Mouse (Mus musculus) kidney, postnatal 0 days (tissue): ENCODE measurements around the gene Dock4. TPM values are rescaled to one million over a fixed set of nuclear protein-coding genes. Genes with fewer than 3 reads are reported as not detected.

Experiments used
- ATAC-seq: fragments of 200-750 bp; cut with Nextera tagmentation; replicated peaks from 2 replicates; pipeline ENCODE4 v1.8.0; 2017; ENCODE audit warnings: low read depth, moderate number of reproducible peaks, moderate TSS enrichment, moderate library complexity; ENCODE audit not compliant: low FRiP score
- DNase-seq: peaks from one replicate; pipeline ENCODE4 v3.0.0-alpha.2; 2016; ENCODE audit warnings: low spot score
- H3K27ac ChIP-seq: fragments of 300-500 bp; sonication (generic); 2 replicates; pipeline ENCODE4 v1.5.1; 2014; ENCODE audit warnings: mild to moderate bottlenecking
- H3K27me3 ChIP-seq: fragments of 300-500 bp; sonication (generic); 2 replicates; pipeline ENCODE4 v1.6.1; 2014; ENCODE audit warnings: low read length, mixed read lengths; ENCODE audit not compliant: insufficient read depth
- H3K36me3 ChIP-seq: fragments of 300-500 bp; sonication (generic); 2 replicates; pipeline ENCODE4 v1.6.1; 2014; ENCODE audit warnings: low read length, mixed read lengths; ENCODE audit not compliant: insufficient read depth
- H3K4me1 ChIP-seq: fragments of 300-500 bp; sonication (generic); replicated peaks from 2 replicates; pipeline ENCODE4 v1.6.1; 2014; ENCODE audit warnings: antibody characterized with exemption, low read length, mixed read lengths; ENCODE audit not compliant: insufficient read depth
- H3K4me2 ChIP-seq: fragments of 300-500 bp; sonication (generic); 2 replicates; pipeline ENCODE4 v1.6.1; 2014; ENCODE audit warnings: mild to moderate bottlenecking, low read length, moderate library complexity, mixed read lengths
- H3K4me3 ChIP-seq: fragments of 300-500 bp; sonication (generic); replicated peaks from 2 replicates; pipeline ENCODE4 v1.5.1; 2014; ENCODE audit warnings: low read depth, low read length
- H3K9ac ChIP-seq: fragments of 300-500 bp; sonication (generic); 2 replicates; pipeline ENCODE4 v1.6.1; 2014; ENCODE audit warnings: low read depth, low read length
- H3K9me3 ChIP-seq: fragments of 300-500 bp; sonication (generic); replicated peaks from 2 replicates; pipeline ENCODE4 v1.6.1; 2016; ENCODE audit warnings: low read length, inconsistent platforms, mixed read lengths
- CTCF ChIP-seq: IDR thresholded peaks from 2 replicates; pipeline ENCODE4 v1.5.1; 2016; ENCODE audit warnings: antibody characterized with exemption, low read depth, mild to moderate bottlenecking, moderate library complexity
- WGBS: fragments of 180-500 bp; shearing (Covaris S2); extraction: QIAGEN DNeasy Blood & Tissue Kit; methylation state at CpG from one replicate; pipeline ENCODE4 v1.1.7; 2014; 5-methylcytosine and 5-hydroxymethylcytosine counted together
- polyA plus RNA-seq: library from polyadenylated mRNA; unstranded; fragments of >200 nt; fragmentation: Nextera tagmentation; extraction: Ambion mirVana; gene quantifications from 2 replicates; pipeline ENCODE4 v1.2.1, GENCODE M21; 2015

The Dock4 gene
- polyA plus RNA-seq, 1 experiment from 2014 or later = 7.0 TPM

GRCm38 (mm10) chr12:40759281-40759680, 313.5 kb downstream of the Dock4 start:
- H3K4me3 ChIP-seq = no peak overlapping the region
- H3K4me2 ChIP-seq = no peak overlapping the region
- TF ChIP-seq CTCF = no peak
- no peak overlapping the region for H3K9ac ChIP-seq
- DNase-seq (no peak), ATAC-seq (no peak)
- no peaks in the 10 kb centered on the region for H3K36me3 ChIP-seq
- H3K27ac ChIP-seq = no peak overlapping the region
- H3K27me3 ChIP-seq = no peaks in the 10 kb centered on the region
- no peaks in the 10 kb centered on the region for H3K9me3 ChIP-seq
- 90% methylated on average over 2 of the region's 2 CpGs for WGBS
- H3K4me1 ChIP-seq = no peaks in the 10 kb centered on the region

- no peak for TF ChIP-seq CTCF
- H3K4me1 ChIP-seq = no peaks in the 10 kb centered on the region
- ATAC-seq (no peak), DNase-seq (no peak)
- WGBS = 84% methylated on average over 8 of the region's 8 CpGs
- no peaks in the 10 kb centered on the region for H3K27me3 ChIP-seq
- no peaks in the 10 kb centered on the region for H3K9me3 ChIP-seq
- H3K4me3 ChIP-seq = no peak overlapping the region
- no peak overlapping the region for H3K9ac ChIP-seq
- no peak overlapping the region for H3K4me2 ChIP-seq
- H3K27ac ChIP-seq = no peak overlapping the region
- no peaks in the 10 kb centered on the region for H3K36me3 ChIP-seq
These were observed 321.6 kb downstream of the Dock4 start for GRCm38 (mm10) chr12:40767258-40767816.

GRCm38 (mm10) chr12:40773091-40773490, 327.3 kb downstream of the Dock4 start:
- Histone ChIP-seq H3K9ac (no peak overlapping the region), H3K4me1 (no peaks in the 10 kb centered on the region), H3K4me2 (no peak overlapping the region), H3K36me3 (no peaks in the 10 kb centered on the region), H3K4me3 (no peak overlapping the region), H3K27me3 (no peaks in the 10 kb centered on the region), H3K9me3 (no peaks in the 10 kb centered on the region), H3K27ac (no peak overlapping the region)
- DNase-seq (no peak), ATAC-seq (no peak)
- WGBS = 76% methylated on average over 1 of the region's 1 CpGs
- no peak for TF ChIP-seq CTCF

GRCm38 (mm10) chr12:40781554-40781953, 335.8 kb downstream of the Dock4 start:
- Histone ChIP-seq H3K9ac (no peak overlapping the region), H3K27ac (no peak overlapping the region), H3K36me3 (no peaks in the 10 kb centered on the region), H3K9me3 (no peaks in the 10 kb centered on the region), H3K4me1 (no peaks in the 10 kb centered on the region), H3K27me3 (no peaks in the 10 kb centered on the region), H3K4me3 (no peak overlapping the region), H3K4me2 (no peak overlapping the region)
- ATAC-seq = no peak
- WGBS = 87% methylated on average over 6 of the region's 6 CpGs
- no peak for TF ChIP-seq CTCF
- DNase-seq = no peak

- H3K4me2 ChIP-seq = no peak overlapping the region
- ATAC-seq (no peak), DNase-seq (peak; percentile 83)
- H3K27ac ChIP-seq = peak overlapping the region; percentile 5
- TF ChIP-seq CTCF = no peak
- no peaks in the 10 kb centered on the region for H3K27me3 ChIP-seq
- H3K4me1 ChIP-seq = no peaks in the 10 kb centered on the region
- H3K9me3 ChIP-seq = no peaks in the 10 kb centered on the region
- no peak overlapping the region for H3K4me3 ChIP-seq
- 33% methylated on average over 3 of the region's 3 CpGs for WGBS
- no peak overlapping the region for H3K9ac ChIP-seq
- H3K36me3 ChIP-seq = no peaks in the 10 kb centered on the region
These were observed 342.9 kb downstream of the Dock4 start for GRCm38 (mm10) chr12:40788621-40789111.

GRCm38 (mm10) chr12:40789379-40790361, 343.9 kb downstream of the Dock4 start:
- Histone ChIP-seq H3K27me3 (no peaks in the 10 kb centered on the region), H3K4me3 (no peak overlapping the region), H3K4me2 (no peak overlapping the region), H3K27ac (no peak overlapping the region), H3K9me3 (no peaks in the 10 kb centered on the region), H3K9ac (no peak overlapping the region), H3K4me1 (0 out of 2 replicates have a peak, but pooled peaks cover 3% of the 10 kb centered on the region), H3K36me3 (no peaks in the 10 kb centered on the region)
- ATAC-seq = no peak
- WGBS = 62% methylated on average over 10 of the region's 10 CpGs
- peak; percentile 25 for DNase-seq
- TF ChIP-seq CTCF = no peak
